Mouse (Mus musculus) lung, adult 2 months (tissue): Measurements from ENCODE around the gene Mybpc1. TPM values are rescaled to one million over a fixed set of nuclear protein-coding genes. Genes with fewer than 3 reads are reported as not detected.
"Not testable (repeated sequence)": the region's sequence is repeated elsewhere in the genome, so short reads cannot be mapped to it uniquely, and the experiment has no call there.

ENCODE experiments used
- DNase-seq: peaks from one replicate; pipeline ENCODE4 v3.0.0; 2022
- H3K4me1 ChIP-seq: fragments of 200-500 bp; 2 replicates; pipeline ENCODE4 v1.6.1; 2011; ENCODE audit warnings: low read length; ENCODE audit not compliant: control insufficient read depth, insufficient read depth
- H3K4me3 ChIP-seq: fragments of 200-500 bp; replicated peaks from 2 replicates; pipeline ENCODE3; 2011; ENCODE audit warnings: low read depth, mild to moderate bottlenecking, control low read depth, low read length; ENCODE audit errors: extremely low read depth
- CTCF ChIP-seq: fragments of 200-500 bp; IDR thresholded peaks from 2 replicates; pipeline ENCODE4 v1.5.1; 2011; ENCODE audit warnings: mild to moderate bottlenecking, low read length, control low read depth; ENCODE audit not compliant: insufficient read depth
- POLR2A ChIP-seq: fragments of 200-500 bp; IDR thresholded peaks from 2 replicates; pipeline ENCODE4 v1.6.1; 2011; ENCODE audit warnings: low read depth, mild to moderate bottlenecking, control low read depth, low read length, borderline replicate concordance; ENCODE audit errors: extremely low read depth
- WGBS: fragments of 180-500 bp; shearing (Covaris S2); methylation state at CpG from one replicate; pipeline ENCODE4 v1.1.7; 2018; 5-methylcytosine and 5-hydroxymethylcytosine counted together
- polyA plus RNA-seq: library from polyadenylated mRNA; depleted of rRNA; stranded (reverse); fragments of >200 nt; gene quantifications from 2 replicates; pipeline ENCODE4 v1.2.3, GENCODE M21; 2012; rRNA removed

Gene Mybpc1
- polyA plus RNA-seq, 1 experiment = 18.2 TPM

DNA sequence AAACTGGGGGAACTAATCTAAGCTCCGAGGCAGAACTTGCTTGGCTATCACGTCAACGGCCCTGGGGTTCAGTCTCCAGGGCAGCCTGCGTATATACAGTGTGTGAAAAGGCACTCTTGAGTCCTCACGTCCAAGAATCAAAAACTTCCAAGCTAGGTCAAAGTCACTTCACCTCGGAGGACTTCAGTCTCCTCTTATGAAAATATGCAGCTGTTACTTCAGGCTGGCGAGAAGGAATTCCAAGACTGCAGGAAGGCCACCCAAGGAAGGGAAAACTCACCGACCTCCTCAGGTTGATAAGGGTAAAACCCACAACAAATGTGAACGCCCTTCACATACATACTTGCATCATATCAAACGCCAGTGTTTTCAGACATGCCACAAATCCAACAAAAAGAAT is 103.6 kb downstream of the Mybpc1 start:
- Histone ChIP-seq H3K4me1 (peaks cover 7% of the 10 kb centered on the region), H3K4me3 (no peak overlapping the region)
- 47% methylated on average over 10 of the region's 10 CpGs for WGBS
- TF ChIP-seq CTCF (no peak), POLR2A (no peak)
- no peak for DNase-seq

GRCm38 (mm10) chr10:88499993-88500392 is 105.0 kb downstream of the Mybpc1 start:
- Histone ChIP-seq H3K4me3 (no peak overlapping the region), H3K4me1 (peaks cover 7% of the 10 kb centered on the region)
- no peak for TF ChIP-seq CTCF
- TF ChIP-seq POLR2A = no peak
- 67% methylated on average over 5 of the region's 5 CpGs for WGBS
- DNase-seq = no peak

DNA sequence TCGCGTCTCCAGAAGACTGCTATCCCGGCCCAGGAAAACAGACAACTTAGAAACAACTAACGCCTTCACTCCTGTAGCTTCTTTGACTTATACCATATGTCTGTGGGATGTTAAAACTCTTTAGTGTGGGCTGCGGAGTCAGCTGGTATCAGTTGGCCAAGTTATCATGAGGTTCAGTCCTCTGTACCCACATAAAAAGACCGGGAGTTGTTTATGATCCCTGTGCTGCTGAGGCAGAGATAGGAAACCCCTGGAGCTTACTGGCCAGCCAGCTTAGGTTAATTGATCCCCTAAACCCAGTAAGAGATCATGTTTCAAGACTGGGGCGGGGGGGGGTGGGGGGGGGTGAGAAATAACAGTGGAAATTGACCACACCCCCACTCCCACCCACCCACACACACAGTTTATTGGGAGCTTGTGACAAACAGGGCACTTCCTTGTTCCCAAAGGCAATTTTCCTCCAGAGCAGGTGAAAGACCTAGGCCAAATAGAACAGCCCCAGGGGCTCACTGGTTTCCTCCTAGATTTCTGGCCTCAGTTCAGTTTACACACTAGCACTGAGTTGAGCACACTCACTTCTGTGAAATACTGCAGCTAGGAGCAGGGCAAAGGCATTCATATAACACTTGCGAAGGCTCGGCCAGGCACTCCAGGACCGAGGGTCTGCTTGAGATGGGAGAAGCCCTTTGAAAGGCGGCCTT is 107.9 kb downstream of the Mybpc1 start:
- WGBS = 68% methylated on average over 11 of the region's 11 CpGs
- TF ChIP-seq CTCF (no peak), POLR2A (no peak)
- Histone ChIP-seq H3K4me3 (no peak overlapping the region), H3K4me1 (no peaks in the 10 kb centered on the region; the same call in 1 of the 2 replicates)
- DNase-seq = no peak

- DNase-seq = no peak
Measured at GRCm38 (mm10) chr10:88494959-88495587, 109.9 kb downstream of the Mybpc1 start.

GRCm38 (mm10) chr10:88492658-88493057 is 112.3 kb downstream of the Mybpc1 start:
- H3K4me1 ChIP-seq = no peaks in the 10 kb centered on the region; the same call in 1 of the 2 replicates
- H3K4me3 ChIP-seq = no peak overlapping the region
- TF ChIP-seq CTCF = no peak
- no peak for TF ChIP-seq POLR2A
- 70% methylated on average over 8 of the region's 8 CpGs for WGBS
- DNase-seq = no peak

More at GRCm38 (mm10) chr10:88494959-88495587, 109.9 kb downstream of the Mybpc1 start:
- 64% methylated on average over 4 of the region's 4 CpGs for WGBS
- no peak for TF ChIP-seq CTCF
- Histone ChIP-seq H3K4me3 (no peak overlapping the region), H3K4me1 (no peaks in the 10 kb centered on the region; the same call in 1 of the 2 replicates)

- H3K4me3 ChIP-seq = no peak overlapping the region
- WGBS = 47% methylated on average over 7 of the region's 7 CpGs
- TF ChIP-seq POLR2A = no peak
- TF ChIP-seq CTCF = 0 out of 2 replicates have a peak, but pooled peaks have one; percentile 5
- DNase-seq = no peak
- no peaks in the 10 kb centered on the region; the same call in 1 of the 2 replicates for H3K4me1 ChIP-seq
Measured at GRCm38 (mm10) chr10:88491632-88492031, 113.3 kb downstream of the Mybpc1 start.

GRCm38 (mm10) chr10:88488629-88489028 is 116.3 kb downstream of the Mybpc1 start:
- Histone ChIP-seq H3K4me3 (no peak overlapping the region), H3K4me1 (no peaks in the 10 kb centered on the region; the same call in 1 of the 2 replicates)
- no peak for DNase-seq
- TF ChIP-seq POLR2A (no peak), CTCF (no peak)
- 68% methylated on average over 5 of the region's 5 CpGs for WGBS

DNA sequence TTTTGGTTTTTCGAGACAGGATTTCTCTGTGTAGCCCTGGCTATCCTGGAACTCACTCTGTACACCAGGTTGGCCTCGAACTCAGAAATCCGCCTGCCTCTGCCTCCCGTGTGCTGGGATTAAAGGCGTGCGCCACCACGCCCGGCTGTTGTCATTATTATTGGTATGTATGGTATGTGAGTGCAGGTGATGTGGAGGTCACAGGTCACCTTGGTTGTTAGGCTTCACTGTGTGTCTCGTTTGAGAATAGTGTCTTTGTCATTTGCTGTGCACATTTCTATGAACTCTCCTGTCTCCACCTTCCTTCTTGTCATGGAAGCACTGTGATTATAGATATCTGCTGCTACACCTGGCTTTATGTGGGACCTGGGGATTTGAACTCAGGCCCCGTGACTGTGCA is 122.1 kb downstream of the Mybpc1 start:
- WGBS = 90% methylated on average over 10 of the region's 10 CpGs
- not testable (repeated sequence) for H3K4me1 ChIP-seq, DNase-seq, H3K4me3 ChIP-seq

Other genes with a start within 250 kb of the Mybpc1 start
- 326 and 360 TPM in 2 replicates for gene Dram1, start 226.1 kb downstream of the Mybpc1 start, polyA plus RNA-seq
- gene Gnptab, start 226.0 kb downstream of the Mybpc1 start, polyA plus RNA-seq = 12.4 and 16.6 TPM in 2 replicates
- gene Sycp3, start 145.6 kb downstream of the Mybpc1 start, polyA plus RNA-seq = not detected in 2 replicates
- 73.3 and 92.1 TPM in 2 replicates for gene Chpt1, start 101.1 kb downstream of the Mybpc1 start, polyA plus RNA-seq
- gene Spic, start 79.9 kb upstream of the Mybpc1 start, polyA plus RNA-seq = 0.15 and 0.20 TPM in 2 replicates
- gene Arl1, start 125.7 kb upstream of the Mybpc1 start, polyA plus RNA-seq = 25.3 and 26.4 TPM in 2 replicates
- gene Utp20, start 221.7 kb upstream of the Mybpc1 start, polyA plus RNA-seq = 2.8 and 4.8 TPM in 2 replicates